Mouse (Mus musculus): Measurements from ENCODE around the gene Piga. TPM values are rescaled to one million over a fixed set of nuclear protein-coding genes. Genes with fewer than 3 reads are reported as not detected.

Piga gene
- polyA plus RNA-seq, 1 experiment from 2014 or later, result 23.3 TPM

GRCm38 (mm10) chrX:164419955-164420354 is 368 bp downstream of the Piga start:
- ATAC-seq (ENCODE audit: insufficient read depth) (peak; percentile 16; the same call in 1 of the 2 replicates), DNase-seq (no peak)
- Histone ChIP-seq H3K9me3 (ENCODE audit: low read depth, low read length) (no peaks in the 10 kb centered on the region), H3K27ac (ENCODE audit: low read depth) (peak overlapping the region; percentile 69), H3K36me3 (ENCODE audit: insufficient read depth) (peaks cover 24% of the 10 kb centered on the region), H3K4me1 (ENCODE audit: insufficient read depth) (no peaks in the 10 kb centered on the region), H3K4me2 (peak overlapping the region; percentile 55), H3K27me3 (ENCODE audit: insufficient read depth, low read length) (no peaks in the 10 kb centered on the region), H3K4me3 (ENCODE audit: low read depth, low read length) (peak overlapping the region; percentile 55), H3K9ac (peak overlapping the region; percentile 64)
- no peak for TF ChIP-seq CTCF (IDR thresholded peaks at IDR 0.05; ENCODE audit: low read depth)
- 7% methylated on average over 13 of the region's 13 CpGs for WGBS

- H3K9ac ChIP-seq, result peak overlapping the region; percentile 64
- no peaks in the 10 kb centered on the region for H3K9me3 ChIP-seq (ENCODE audit: low read depth, low read length)
- 42% methylated on average over 3 of the region's 3 CpGs for WGBS
- no peak overlapping the region for H3K27ac ChIP-seq (ENCODE audit: low read depth)
- H3K27me3 ChIP-seq (ENCODE audit: insufficient read depth, low read length), result no peaks in the 10 kb centered on the region
- no peak for TF ChIP-seq CTCF (IDR thresholded peaks at IDR 0.05; ENCODE audit: low read depth)
- ATAC-seq (ENCODE audit: insufficient read depth), result no peak
- peaks cover 26% of the 10 kb centered on the region for H3K36me3 ChIP-seq (ENCODE audit: insufficient read depth)
- H3K4me3 ChIP-seq (ENCODE audit: low read depth, low read length), result peak overlapping the region; percentile 55
- no peak for DNase-seq
- peak overlapping the region; percentile 55 for H3K4me2 ChIP-seq
- no peaks in the 10 kb centered on the region for H3K4me1 ChIP-seq (ENCODE audit: insufficient read depth)
Observed at GRCm38 (mm10) chrX:164420518-164420917, 931 bp downstream of the Piga start.

GRCm38 (mm10) chrX:164424821-164425220 is 5.2 kb downstream of the Piga start:
- no peak overlapping the region for H3K4me3 ChIP-seq (ENCODE audit: low read depth, low read length)
- H3K9ac ChIP-seq, result no peak overlapping the region
- 79% methylated on average over 1 of the region's 1 CpGs for WGBS
- TF ChIP-seq CTCF (IDR thresholded peaks at IDR 0.05; ENCODE audit: low read depth), result no peak
- no peaks in the 10 kb centered on the region for H3K4me1 ChIP-seq (ENCODE audit: insufficient read depth)
- H3K27ac ChIP-seq (ENCODE audit: low read depth), result no peak overlapping the region
- DNase-seq (no peak), ATAC-seq (ENCODE audit: insufficient read depth) (no peak)
- peaks cover 38% of the 10 kb centered on the region for H3K36me3 ChIP-seq (ENCODE audit: insufficient read depth)
- H3K4me2 ChIP-seq, result no peak overlapping the region
- no peaks in the 10 kb centered on the region for H3K27me3 ChIP-seq (ENCODE audit: insufficient read depth, low read length)
- H3K9me3 ChIP-seq (ENCODE audit: low read depth, low read length), result no peaks in the 10 kb centered on the region

DNA sequence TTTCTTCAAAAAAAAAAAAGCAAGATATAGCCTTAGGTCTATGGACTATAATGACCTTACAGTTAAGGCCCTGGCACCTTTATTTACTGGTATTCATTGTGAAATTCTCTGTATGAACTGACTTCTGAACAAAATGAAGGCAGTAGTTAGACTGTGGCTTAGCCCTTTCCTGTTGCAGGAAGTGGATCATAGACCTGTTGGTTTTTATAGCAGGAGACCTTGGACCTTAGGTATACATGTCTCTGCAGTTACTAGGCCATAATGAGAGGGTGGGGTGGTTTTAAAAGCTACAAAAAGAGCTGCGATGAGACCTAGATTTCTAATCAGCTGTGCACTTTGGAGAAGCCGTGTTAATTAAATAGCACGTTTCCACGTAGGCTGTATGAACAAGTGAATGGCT is 7.7 kb downstream of the Piga start:
- WGBS, result 84% methylated on average over 4 of the region's 4 CpGs
- no peak overlapping the region for H3K27ac ChIP-seq (ENCODE audit: low read depth)
- no peak for TF ChIP-seq CTCF (IDR thresholded peaks at IDR 0.05; ENCODE audit: low read depth)
- no peak overlapping the region for H3K9ac ChIP-seq
- no peaks in the 10 kb centered on the region for H3K4me1 ChIP-seq (ENCODE audit: insufficient read depth)
- H3K27me3 ChIP-seq (ENCODE audit: insufficient read depth, low read length), result no peaks in the 10 kb centered on the region
- no peak overlapping the region for H3K4me2 ChIP-seq
- no peak for ATAC-seq (ENCODE audit: insufficient read depth)
- peaks cover 58% of the 10 kb centered on the region for H3K36me3 ChIP-seq (ENCODE audit: insufficient read depth)
- no peak overlapping the region for H3K4me3 ChIP-seq (ENCODE audit: low read depth, low read length)
- H3K9me3 ChIP-seq (ENCODE audit: low read depth, low read length), result no peaks in the 10 kb centered on the region
- DNase-seq, result no peak

DNA sequence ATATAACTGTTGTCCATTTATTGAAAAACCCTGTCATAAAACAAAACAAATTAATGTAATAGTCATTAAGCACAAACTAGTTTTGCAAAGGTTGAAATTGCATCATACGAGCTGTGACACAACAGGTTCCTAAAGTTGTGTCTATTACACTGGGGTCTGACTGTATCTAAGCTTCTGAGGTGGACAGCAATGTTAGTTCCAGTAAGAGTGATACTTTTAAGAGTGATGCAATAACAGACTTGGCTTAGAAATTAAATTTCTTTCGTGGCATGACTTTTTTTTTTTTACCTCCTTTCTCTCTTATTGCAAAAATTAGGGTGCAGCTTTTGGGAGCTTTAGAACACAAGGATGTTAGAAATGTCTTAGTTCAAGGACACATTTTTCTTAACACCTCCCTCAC is 8.6 kb downstream of the Piga start:
- WGBS, result 65% methylated on average over 2 of the region's 2 CpGs
- Histone ChIP-seq H3K36me3 (ENCODE audit: insufficient read depth) (peaks cover 56% of the 10 kb centered on the region), H3K9me3 (ENCODE audit: low read depth, low read length) (no peaks in the 10 kb centered on the region), H3K4me2 (no peak overlapping the region), H3K27ac (ENCODE audit: low read depth) (no peak overlapping the region), H3K4me1 (ENCODE audit: insufficient read depth) (no peaks in the 10 kb centered on the region), H3K9ac (no peak overlapping the region), H3K4me3 (ENCODE audit: low read depth, low read length) (no peak overlapping the region), H3K27me3 (ENCODE audit: insufficient read depth, low read length) (no peaks in the 10 kb centered on the region)
- ATAC-seq (ENCODE audit: insufficient read depth) (no peak), DNase-seq (no peak)
- TF ChIP-seq CTCF (IDR thresholded peaks at IDR 0.05; ENCODE audit: low read depth), result no peak

DNA sequence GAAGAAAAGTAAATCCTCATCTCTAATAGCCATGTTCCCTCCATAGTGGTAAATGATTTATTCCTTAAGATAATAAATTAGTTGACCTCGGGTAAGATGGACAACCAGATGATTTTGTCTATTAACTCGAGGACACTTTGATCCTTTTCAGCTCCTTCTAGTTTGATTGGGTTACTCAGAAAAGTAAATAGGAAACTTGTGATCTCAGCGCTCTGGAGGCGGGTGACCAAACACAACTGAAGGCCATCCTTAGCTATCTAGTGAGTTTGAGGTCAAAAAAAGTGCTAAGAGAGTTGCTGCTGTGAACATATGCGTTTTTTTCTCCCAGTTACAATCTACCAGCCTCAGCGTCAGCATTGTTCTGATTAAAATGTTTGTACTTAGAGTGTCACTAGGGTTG is 11.0 kb downstream of the Piga start:
- DNase-seq (no peak), ATAC-seq (ENCODE audit: insufficient read depth) (no peak)
- no peaks in the 10 kb centered on the region for H3K27me3 ChIP-seq (ENCODE audit: insufficient read depth, low read length)
- no peak overlapping the region for H3K9ac ChIP-seq
- H3K36me3 ChIP-seq (ENCODE audit: insufficient read depth), result peaks cover 41% of the 10 kb centered on the region
- no peaks in the 10 kb centered on the region for H3K9me3 ChIP-seq (ENCODE audit: low read depth, low read length)
- 72% methylated on average over 6 of the region's 6 CpGs for WGBS
- H3K4me2 ChIP-seq, result no peak overlapping the region
- no peak overlapping the region for H3K4me3 ChIP-seq (ENCODE audit: low read depth, low read length)
- H3K27ac ChIP-seq (ENCODE audit: low read depth), result no peak overlapping the region
- no peaks in the 10 kb centered on the region for H3K4me1 ChIP-seq (ENCODE audit: insufficient read depth)
- TF ChIP-seq CTCF (IDR thresholded peaks at IDR 0.05; ENCODE audit: low read depth), result no peak

GRCm38 (mm10) chrX:164431133-164431532 is 11.5 kb downstream of the Piga start:
- TF ChIP-seq CTCF (IDR thresholded peaks at IDR 0.05; ENCODE audit: low read depth), result no peak
- DNase-seq (no peak), ATAC-seq (ENCODE audit: insufficient read depth) (no peak)
- H3K9ac ChIP-seq, result no peak overlapping the region
- H3K27me3 ChIP-seq (ENCODE audit: insufficient read depth, low read length), result no peaks in the 10 kb centered on the region
- no peaks in the 10 kb centered on the region for H3K9me3 ChIP-seq (ENCODE audit: low read depth, low read length)
- WGBS, result 84% methylated on average over 2 of the region's 2 CpGs
- no peak overlapping the region for H3K4me3 ChIP-seq (ENCODE audit: low read depth, low read length)
- H3K4me2 ChIP-seq, result no peak overlapping the region
- no peak overlapping the region for H3K27ac ChIP-seq (ENCODE audit: low read depth)
- no peaks in the 10 kb centered on the region for H3K4me1 ChIP-seq (ENCODE audit: insufficient read depth)
- H3K36me3 ChIP-seq (ENCODE audit: insufficient read depth), result peaks cover 40% of the 10 kb centered on the region

GRCm38 (mm10) chrX:164431541-164431940 is 12.0 kb downstream of the Piga start:
- TF ChIP-seq CTCF (IDR thresholded peaks at IDR 0.05; ENCODE audit: low read depth), result no peak
- WGBS, result 90% methylated on average over 6 of the region's 6 CpGs
- ATAC-seq (ENCODE audit: insufficient read depth), result no peak

More at GRCm38 (mm10) chrX:164431541-164431940, 12.0 kb downstream of the Piga start:
- Histone ChIP-seq H3K9ac (no peak overlapping the region), H3K9me3 (ENCODE audit: low read depth, low read length) (no peaks in the 10 kb centered on the region), H3K27ac (ENCODE audit: low read depth) (no peak overlapping the region), H3K4me2 (no peak overlapping the region), H3K4me3 (ENCODE audit: low read depth, low read length) (no peak overlapping the region), H3K27me3 (ENCODE audit: insufficient read depth, low read length) (no peaks in the 10 kb centered on the region), H3K4me1 (ENCODE audit: insufficient read depth) (no peaks in the 10 kb centered on the region), H3K36me3 (ENCODE audit: insufficient read depth) (peaks cover 36% of the 10 kb centered on the region)
- no peak for DNase-seq
